Mouse (Mus musculus): ENCODE data around the gene Arl14. TPM values are rescaled to one million over a fixed set of nuclear protein-coding genes. Genes with fewer than 3 reads are reported as not detected.

Gene Arl14
- not detected in 2 replicates for total RNA-seq (2014; rRNA removed)
- not detected in 2 replicates for polyA plus RNA-seq (2015; fragmentation: Nextera tagmentation; extraction: Ambion mirVana)

DNA sequence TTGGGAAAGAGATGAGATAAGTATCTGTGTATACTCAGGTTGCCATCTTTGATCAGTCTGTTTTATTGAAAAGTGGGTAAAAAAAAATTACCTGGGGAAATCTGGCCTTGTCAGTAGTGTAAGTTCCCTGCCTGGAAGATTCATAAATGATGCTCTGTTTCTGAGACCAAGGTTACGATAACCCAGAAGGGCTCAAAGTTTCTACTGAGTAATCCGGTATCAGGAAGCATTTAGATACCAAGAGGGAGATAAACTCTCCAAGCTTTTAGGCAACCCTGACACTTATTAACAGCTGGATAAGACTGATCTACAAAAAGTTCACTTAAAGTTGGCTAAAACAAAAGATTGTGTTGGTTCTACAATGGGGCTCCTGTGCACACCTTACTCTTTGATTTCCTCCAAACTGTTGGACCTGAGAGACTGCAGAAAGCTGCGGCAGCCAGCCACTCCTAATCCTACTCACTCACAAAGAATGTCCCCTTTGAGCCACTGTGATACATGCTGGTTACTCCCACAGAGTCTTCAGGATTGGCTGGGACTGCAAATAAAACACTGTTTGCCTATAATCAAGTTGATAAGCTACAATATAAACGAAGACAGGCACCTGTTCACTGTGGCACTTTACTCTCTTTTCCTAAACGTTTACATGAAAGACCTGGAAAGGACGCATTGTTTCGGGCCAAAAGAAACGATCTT, at the start of gene Arl14:
TSS of gene Arl14 (plus strand) at position 614 of the 696 bp plus-strand sequence.
- WGBS = 63% methylated on average over 8 of the region's 8 CpGs
- Histone ChIP-seq H3K9me3 (ENCODE audit: low read length) (no peaks in the 10 kb centered on the region), H3K27ac (ENCODE audit: low read depth, low read length) (no peak within 1 kb of the TSS), H3K36me3 (ENCODE audit: insufficient read depth) (no peaks in the 10 kb centered on the region), H3K4me3 (ENCODE audit: low read depth, low read length) (no peak within 1 kb of the TSS), H3K4me2 (ENCODE audit: low read depth) (no peak within 1 kb of the TSS), H3K9ac (no peak within 1 kb of the TSS), H3K27me3 (ENCODE audit: insufficient read depth, low read length) (no peaks in the 10 kb centered on the region), H3K4me1 (ENCODE audit: insufficient read depth) (no peaks in the 10 kb centered on the region)
- DNase-seq (no peak), ATAC-seq (no peak)
- TF ChIP-seq CTCF (IDR thresholded peaks at IDR 0.05; ENCODE audit: low read depth) = no peak

GRCm38 (mm10) chr3:69175229-69175628, 47.0 kb upstream of the Arl14 start:
- peaks cover 6% of the 10 kb centered on the region; the same call in 1 of the 2 replicates for H3K4me1 ChIP-seq (ENCODE audit: insufficient read depth)
- peak; percentile 35; the same call in 1 of the 2 replicates for ATAC-seq
- no peak overlapping the region for H3K4me2 ChIP-seq (ENCODE audit: low read depth)
- no peak overlapping the region for H3K4me3 ChIP-seq (ENCODE audit: low read depth, low read length)
- H3K9me3 ChIP-seq (ENCODE audit: low read length) = no peaks in the 10 kb centered on the region
- TF ChIP-seq CTCF (IDR thresholded peaks at IDR 0.05; ENCODE audit: low read depth) = no peak
- H3K9ac ChIP-seq = no peak overlapping the region
- 5% methylated on average over 1 of the region's 1 CpGs for WGBS
- no peaks in the 10 kb centered on the region for H3K36me3 ChIP-seq (ENCODE audit: insufficient read depth)
- H3K27ac ChIP-seq (ENCODE audit: low read depth, low read length) = no peak overlapping the region
- no peaks in the 10 kb centered on the region for H3K27me3 ChIP-seq (ENCODE audit: insufficient read depth, low read length)
- DNase-seq = no peak

DNA sequence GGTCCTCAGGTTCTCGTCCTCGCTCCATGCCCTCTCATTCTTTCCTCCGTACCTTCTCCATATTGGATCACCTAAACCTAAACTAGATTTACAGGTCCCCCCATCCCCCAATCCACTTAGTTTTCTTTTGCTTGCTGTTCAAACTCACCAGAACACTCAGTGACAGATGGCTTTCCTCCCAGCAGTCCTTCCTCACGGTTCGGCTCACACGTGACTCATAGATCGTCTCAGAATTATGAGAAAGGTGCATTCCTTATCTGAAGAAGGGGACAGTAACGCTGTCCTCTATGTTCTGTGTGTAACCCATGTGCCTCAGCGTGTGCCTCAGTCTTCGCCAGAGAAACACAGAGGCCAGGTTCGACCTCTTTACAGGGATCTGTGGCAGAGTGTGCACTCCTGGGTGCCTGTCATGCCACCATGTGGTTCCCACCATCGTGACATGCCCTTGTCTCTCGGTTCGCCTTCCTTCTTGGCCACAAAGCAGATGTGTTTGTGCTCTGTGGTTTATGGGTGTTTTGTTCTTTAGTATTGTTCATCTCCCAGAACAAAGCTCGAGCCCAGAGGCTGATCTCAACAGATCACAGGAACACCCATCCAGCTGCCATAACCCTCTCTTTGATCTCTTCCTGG, 44.9 kb upstream of the Arl14 start:
- H3K27ac ChIP-seq (ENCODE audit: low read depth, low read length) = no peak overlapping the region
- no peak overlapping the region for H3K4me2 ChIP-seq (ENCODE audit: low read depth)
- no peak overlapping the region for H3K4me3 ChIP-seq (ENCODE audit: low read depth, low read length)
- H3K9ac ChIP-seq = no peak overlapping the region
- no peaks in the 10 kb centered on the region for H3K36me3 ChIP-seq (ENCODE audit: insufficient read depth)
- WGBS = 81% methylated on average over 15 of the region's 15 CpGs
- no peaks in the 10 kb centered on the region for H3K9me3 ChIP-seq (ENCODE audit: low read length)
- no peaks in the 10 kb centered on the region for H3K27me3 ChIP-seq (ENCODE audit: insufficient read depth, low read length)
- no peak for TF ChIP-seq CTCF (IDR thresholded peaks at IDR 0.05; ENCODE audit: low read depth)
- ATAC-seq (no peak), DNase-seq (no peak)
- peaks cover 6% of the 10 kb centered on the region; the same call in 1 of the 2 replicates for H3K4me1 ChIP-seq (ENCODE audit: insufficient read depth)

GRCm38 (mm10) chr3:69177914-69178313, 44.3 kb upstream of the Arl14 start:
- Histone ChIP-seq H3K4me2 (ENCODE audit: low read depth) (peak overlapping the region; percentile 11; the same call in 1 of the 2 replicates), H3K27me3 (ENCODE audit: insufficient read depth, low read length) (no peaks in the 10 kb centered on the region), H3K4me3 (ENCODE audit: low read depth, low read length) (no peak overlapping the region)

DNA sequence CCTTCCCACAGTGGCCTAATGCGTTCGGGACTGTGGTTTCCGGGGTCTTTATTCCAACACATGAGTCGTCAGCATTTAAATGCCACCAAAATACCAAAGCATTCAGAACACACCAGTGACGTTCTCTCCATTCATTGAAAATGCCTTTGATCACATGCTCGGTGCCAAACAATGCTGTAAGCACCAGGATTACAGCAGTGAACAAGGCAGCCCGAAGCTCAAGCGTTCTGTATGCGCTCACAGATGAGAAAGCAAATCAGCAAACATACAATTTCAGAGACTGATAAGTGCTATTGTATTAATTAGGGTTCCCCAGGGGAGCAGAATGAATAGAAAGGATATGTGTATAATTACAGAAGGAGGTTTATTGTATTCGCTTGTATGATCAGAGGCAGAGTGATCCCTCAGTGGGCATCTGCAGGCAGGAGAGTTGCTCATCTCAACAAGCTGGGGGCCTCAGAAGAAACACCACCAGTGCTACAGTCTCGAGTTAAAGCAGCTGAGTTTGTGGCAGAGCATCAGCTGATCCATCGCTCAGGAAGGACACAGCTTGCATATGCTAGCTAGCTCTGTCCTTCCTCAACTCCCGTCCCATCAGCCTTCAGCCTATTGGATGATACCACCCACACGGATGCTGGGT, 43.7 kb upstream of the Arl14 start:
- DNase-seq (peak; percentile 52), ATAC-seq (peak; percentile 94)
- H3K4me1 ChIP-seq (ENCODE audit: insufficient read depth) = peaks cover 6% of the 10 kb centered on the region; the same call in 1 of the 2 replicates
- WGBS = 13% methylated on average over 14 of the region's 14 CpGs
- no peak for TF ChIP-seq CTCF (IDR thresholded peaks at IDR 0.05; ENCODE audit: low read depth)
- no peaks in the 10 kb centered on the region for H3K9me3 ChIP-seq (ENCODE audit: low read length)
- no peaks in the 10 kb centered on the region for H3K27me3 ChIP-seq (ENCODE audit: insufficient read depth, low read length)
- no peak overlapping the region for H3K9ac ChIP-seq
- H3K4me2 ChIP-seq (ENCODE audit: low read depth) = peak overlapping the region; percentile 11
- H3K27ac ChIP-seq (ENCODE audit: low read depth, low read length) = no peak overlapping the region
- H3K4me3 ChIP-seq (ENCODE audit: low read depth, low read length) = no peak overlapping the region
- no peaks in the 10 kb centered on the region for H3K36me3 ChIP-seq (ENCODE audit: insufficient read depth)

More at GRCm38 (mm10) chr3:69177914-69178313, 44.3 kb upstream of the Arl14 start:
- Histone ChIP-seq H3K4me1 (ENCODE audit: insufficient read depth) (peaks cover 6% of the 10 kb centered on the region; the same call in 1 of the 2 replicates), H3K9ac (no peak overlapping the region), H3K9me3 (ENCODE audit: low read length) (no peaks in the 10 kb centered on the region), H3K36me3 (ENCODE audit: insufficient read depth) (no peaks in the 10 kb centered on the region), H3K27ac (ENCODE audit: low read depth, low read length) (no peak overlapping the region)
- DNase-seq (no peak), ATAC-seq (no peak)
- no peak for TF ChIP-seq CTCF (IDR thresholded peaks at IDR 0.05; ENCODE audit: low read depth)

GRCm38 (mm10) chr3:69181531-69181930, 40.7 kb upstream of the Arl14 start:
- 94% methylated on average over 8 of the region's 8 CpGs for WGBS
- TF ChIP-seq CTCF (IDR thresholded peaks at IDR 0.05; ENCODE audit: low read depth) = no peak
- Histone ChIP-seq H3K9ac (no peak overlapping the region), H3K9me3 (ENCODE audit: low read length) (no peaks in the 10 kb centered on the region), H3K4me2 (ENCODE audit: low read depth) (no peak overlapping the region), H3K4me3 (ENCODE audit: low read depth, low read length) (no peak overlapping the region), H3K27me3 (ENCODE audit: insufficient read depth, low read length) (no peaks in the 10 kb centered on the region), H3K27ac (ENCODE audit: low read depth, low read length) (no peak overlapping the region), H3K4me1 (ENCODE audit: insufficient read depth) (peaks cover 6% of the 10 kb centered on the region; the same call in 1 of the 2 replicates), H3K36me3 (ENCODE audit: insufficient read depth) (no peaks in the 10 kb centered on the region)
- ATAC-seq = no peak
- DNase-seq = no peak

- Histone ChIP-seq H3K4me3 (ENCODE audit: low read depth, low read length) (no peak overlapping the region), H3K4me1 (ENCODE audit: insufficient read depth) (peaks cover 6% of the 10 kb centered on the region; the same call in 1 of the 2 replicates), H3K9me3 (ENCODE audit: low read length) (no peaks in the 10 kb centered on the region), H3K27me3 (ENCODE audit: insufficient read depth, low read length) (no peaks in the 10 kb centered on the region), H3K9ac (no peak overlapping the region), H3K36me3 (ENCODE audit: insufficient read depth) (no peaks in the 10 kb centered on the region), H3K27ac (ENCODE audit: low read depth, low read length) (no peak overlapping the region), H3K4me2 (ENCODE audit: low read depth) (no peak overlapping the region)
- ATAC-seq = no peak
- DNase-seq = no peak
- no peak for TF ChIP-seq CTCF (IDR thresholded peaks at IDR 0.05; ENCODE audit: low read depth)
These were observed 40.0 kb upstream of the Arl14 start for GRCm38 (mm10) chr3:69182225-69182624.
